Mouse (Mus musculus) WW6 (cell line): ENCODE measurements around the gene D930020B18Rik.
A peak's percentile ranks its signal among the peaks of the same experiment; 100 is the strongest.

Experiments
- DNase-seq: peaks from one replicate; pipeline ENCODE4 v3.0.0-alpha.2; 2013; ENCODE audit warnings: low read depth, low spot score

The D930020B18Rik gene

GRCm38 (mm10) chr10:121639573-121639972 lies 1.8 kb upstream of the D930020B18Rik start:
- no peak for DNase-seq

- no peak for DNase-seq
Measured at GRCm38 (mm10) chr10:121640150-121640930, 1.0 kb upstream of the D930020B18Rik start.

- no peak for DNase-seq
Measured at GRCm38 (mm10) chr10:121640944-121641271, 480 bp upstream of the D930020B18Rik start.

GRCm38 (mm10) chr10:121642054-121642947 lies 913 bp downstream of the D930020B18Rik start:
- no peak for DNase-seq

- DNase-seq = no peak
Measured at GRCm38 (mm10) chr10:121646294-121646693, 4.9 kb downstream of the D930020B18Rik start.

- no peak for DNase-seq
Measured at GRCm38 (mm10) chr10:121653079-121653478, 11.7 kb downstream of the D930020B18Rik start.

GRCm38 (mm10) chr10:121655907-121656306 lies 14.5 kb downstream of the D930020B18Rik start:
- DNase-seq = no peak

- no peak for DNase-seq
Measured at GRCm38 (mm10) chr10:121662711-121663110, 21.3 kb downstream of the D930020B18Rik start.

- no peak for DNase-seq
Measured at GRCm38 (mm10) chr10:121663599-121663998, 22.2 kb downstream of the D930020B18Rik start.

GRCm38 (mm10) chr10:121665631-121666145 lies 24.3 kb downstream of the D930020B18Rik start:
- no peak for DNase-seq

- DNase-seq = no peak
Measured at GRCm38 (mm10) chr10:121669103-121669502, 27.7 kb downstream of the D930020B18Rik start.

- DNase-seq = no peak
Measured at GRCm38 (mm10) chr10:121677019-121677418, 35.6 kb downstream of the D930020B18Rik start.

GRCm38 (mm10) chr10:121680902-121681301 lies 39.5 kb downstream of the D930020B18Rik start:
- DNase-seq = no peak

- no peak for DNase-seq
Measured at GRCm38 (mm10) chr10:121682539-121682938, 41.2 kb downstream of the D930020B18Rik start.

GRCm38 (mm10) chr10:121686153-121686660 lies 44.8 kb downstream of the D930020B18Rik start:
- DNase-seq = no peak

- no peak for DNase-seq
Measured at GRCm38 (mm10) chr10:121687511-121687910, 46.1 kb downstream of the D930020B18Rik start.

GRCm38 (mm10) chr10:121689591-121690314 lies 48.4 kb downstream of the D930020B18Rik start:
- DNase-seq = peak; percentile 70

GRCm38 (mm10) chr10:121692944-121693579 lies 51.7 kb downstream of the D930020B18Rik start:
- peak; percentile 29 for DNase-seq

GRCm38 (mm10) chr10:121694567-121694966 lies 53.2 kb downstream of the D930020B18Rik start:
- peak; percentile 49 for DNase-seq

- no peak for DNase-seq
Measured at GRCm38 (mm10) chr10:121701296-121702248, 60.2 kb downstream of the D930020B18Rik start.
